Mouse (Mus musculus): Measurements from ENCODE around the gene Ccdc9b.
A peak's percentile ranks its signal among the peaks of the same experiment; 100 is the strongest.

Ccdc9b gene

GRCm38 (mm10) chr2:118713631-118714030, 48.8 kb downstream of the Ccdc9b start:
- DNase-seq (ENCODE audit: low read depth, low spot score) = no peak

- peak; percentile 38 for DNase-seq (ENCODE audit: low read depth, low spot score)
Measured at GRCm38 (mm10) chr2:118711038-118711494, 51.4 kb downstream of the Ccdc9b start.

GRCm38 (mm10) chr2:118709655-118710221, 52.7 kb downstream of the Ccdc9b start:
- no peak for DNase-seq (ENCODE audit: low read depth, low spot score)

GRCm38 (mm10) chr2:118708472-118708871, 54.0 kb downstream of the Ccdc9b start:
- no peak for DNase-seq (ENCODE audit: low read depth, low spot score)

GRCm38 (mm10) chr2:118706436-118706835, 56.0 kb downstream of the Ccdc9b start:
- DNase-seq (ENCODE audit: low read depth, low spot score) = no peak

Data from CD4-positive helper T cell, adult 2 months (primary cell).